Mouse (Mus musculus): ENCODE measurements at regions not wholly inside any gene's neighbourhood (a gene's known extent, or its start where the extent isn't known, plus 50 kb on each side); places are given as distances from the start of the nearest gene placed in this dataset.

- H3ac ChIP-seq (ENCODE audit: control insufficient read depth, insufficient read length): no peak overlapping the region
- no peaks in the 10 kb centered on the region for H3K27me3 ChIP-seq (ENCODE audit: control insufficient read depth, insufficient read depth, insufficient read length)
- TF ChIP-seq TCF12 (IDR thresholded peaks at IDR 0.05; ENCODE audit: insufficient read depth, poor library complexity, severe bottlenecking): no peak
- no peak for TF ChIP-seq REST (IDR thresholded peaks at IDR 0.05; ENCODE audit: insufficient read depth, insufficient read length)
- peak overlapping the region; percentile 4 for H3K4me3 ChIP-seq
- H3K4me2 ChIP-seq (ENCODE audit: low read depth): peak overlapping the region; percentile 95
- no peaks in the 10 kb centered on the region for H3K36me3 ChIP-seq (ENCODE audit: control insufficient read depth, insufficient read depth)
- no peaks in the 10 kb centered on the region for H3K79me2 ChIP-seq (ENCODE audit: control insufficient read depth, insufficient read depth)
These were observed 174.7 kb upstream of the Dapk1 start for GRCm38 (mm10) chr13:60427077-60427476.

GRCm38 (mm10) chr13:60427755-60428385 lies 173.9 kb upstream of the Dapk1 start:
- H3K4me2 ChIP-seq (ENCODE audit: low read depth): peak overlapping the region; percentile 95
- peak overlapping the region; percentile 4 for H3K4me3 ChIP-seq
- no peaks in the 10 kb centered on the region for H3K79me2 ChIP-seq (ENCODE audit: control insufficient read depth, insufficient read depth)
- no peak overlapping the region for H3ac ChIP-seq (ENCODE audit: control insufficient read depth, insufficient read length)
- H3K36me3 ChIP-seq (ENCODE audit: control insufficient read depth, insufficient read depth): no peaks in the 10 kb centered on the region
- H3K27me3 ChIP-seq (ENCODE audit: control insufficient read depth, insufficient read depth, insufficient read length): no peaks in the 10 kb centered on the region
- TF ChIP-seq TCF12 (IDR thresholded peaks at IDR 0.05; ENCODE audit: insufficient read depth, poor library complexity, severe bottlenecking) (no peak), SRF (IDR thresholded peaks at IDR 0.05; ENCODE audit: control insufficient read depth, insufficient read length, low read depth) (no peak), MAX (IDR thresholded peaks at IDR 0.05; ENCODE audit: low read depth) (no peak), MYOD1 (IDR thresholded peaks at IDR 0.05; ENCODE audit: control insufficient read depth in 1 of 3, insufficient read length in 2 of 3, low read depth in 2 of 3) (peak in 2 of 3 experiments; percentile 67 to 68), TCF3 (IDR thresholded peaks at IDR 0.05; ENCODE audit: insufficient read length, low read depth) (no peak), E2F4 (IDR thresholded peaks at IDR 0.05; ENCODE audit: insufficient read depth) (no peak), POLR2A (IDR thresholded peaks at IDR 0.05; ENCODE audit: insufficient read length, low read depth) (no peak), CEBPB (IDR thresholded peaks at IDR 0.05; ENCODE audit: insufficient read depth, poor library complexity, severe bottlenecking) (peak; percentile 95), REST (IDR thresholded peaks at IDR 0.05; ENCODE audit: insufficient read depth, insufficient read length) (no peak), MYOG (IDR thresholded peaks at IDR 0.05; ENCODE audit: control insufficient read depth in 1 of 3, insufficient read depth in 1 of 3, insufficient read length in 2 of 3, low read depth in 2 of 3) (peak in 1 of 3 experiments; percentile 11)

GRCm38 (mm10) chr13:60429148-60429547 lies 172.6 kb upstream of the Dapk1 start:
- Histone ChIP-seq H3ac (ENCODE audit: control insufficient read depth, insufficient read length) (no peak overlapping the region), H3K27me3 (ENCODE audit: control insufficient read depth, insufficient read depth, insufficient read length) (no peaks in the 10 kb centered on the region), H3K79me2 (ENCODE audit: control insufficient read depth, insufficient read depth) (no peaks in the 10 kb centered on the region), H3K36me3 (ENCODE audit: control insufficient read depth, insufficient read depth) (no peaks in the 10 kb centered on the region), H3K4me3 (no peak overlapping the region), H3K4me2 (ENCODE audit: low read depth) (no peak overlapping the region)
- TF ChIP-seq MYOG (IDR thresholded peaks at IDR 0.05; ENCODE audit: control insufficient read depth in 1 of 3, insufficient read depth in 1 of 3, insufficient read length in 2 of 3, low read depth in 2 of 3): no peak
- TF ChIP-seq SRF (IDR thresholded peaks at IDR 0.05; ENCODE audit: control insufficient read depth, insufficient read length, low read depth): no peak

GRCm38 (mm10) chr13:60431412-60431811 lies 170.3 kb upstream of the Dapk1 start:
- no peaks in the 10 kb centered on the region for H3K27me3 ChIP-seq (ENCODE audit: control insufficient read depth, insufficient read depth, insufficient read length)
- peak overlapping the region; percentile 49 for H3K4me2 ChIP-seq (ENCODE audit: low read depth)
- no peak for TF ChIP-seq TCF12 (IDR thresholded peaks at IDR 0.05; ENCODE audit: insufficient read depth, poor library complexity, severe bottlenecking)
- TF ChIP-seq CEBPB (IDR thresholded peaks at IDR 0.05; ENCODE audit: insufficient read depth, poor library complexity, severe bottlenecking): peak; percentile 92
- H3K36me3 ChIP-seq (ENCODE audit: control insufficient read depth, insufficient read depth): no peaks in the 10 kb centered on the region
- no peak overlapping the region for H3K4me3 ChIP-seq
- no peaks in the 10 kb centered on the region for H3K79me2 ChIP-seq (ENCODE audit: control insufficient read depth, insufficient read depth)
- no peak overlapping the region for H3ac ChIP-seq (ENCODE audit: control insufficient read depth, insufficient read length)

GRCm38 (mm10) chr13:60434221-60435210 lies 167.2 kb upstream of the Dapk1 start:
- Histone ChIP-seq H3K27me3 (ENCODE audit: control insufficient read depth, insufficient read depth, insufficient read length) (no peaks in the 10 kb centered on the region), H3ac (ENCODE audit: control insufficient read depth, insufficient read length) (no peak overlapping the region), H3K4me3 (no peak overlapping the region), H3K79me2 (ENCODE audit: control insufficient read depth, insufficient read depth) (no peaks in the 10 kb centered on the region), H3K4me2 (ENCODE audit: low read depth) (no peak overlapping the region), H3K36me3 (ENCODE audit: control insufficient read depth, insufficient read depth) (no peaks in the 10 kb centered on the region)
- TF ChIP-seq MYOG (IDR thresholded peaks at IDR 0.05; ENCODE audit: control insufficient read depth in 1 of 3, insufficient read depth in 1 of 3, insufficient read length in 2 of 3, low read depth in 2 of 3) (no peak), POLR2AphosphoS2 (IDR thresholded peaks at IDR 0.05; ENCODE audit: insufficient read length, low read depth) (no peak), REST (IDR thresholded peaks at IDR 0.05; ENCODE audit: insufficient read depth, insufficient read length) (no peak), MAX (IDR thresholded peaks at IDR 0.05; ENCODE audit: low read depth) (no peak), POLR2A (IDR thresholded peaks at IDR 0.05; ENCODE audit: insufficient read length, low read depth) (no peak), CEBPB (IDR thresholded peaks at IDR 0.05; ENCODE audit: insufficient read depth, poor library complexity, severe bottlenecking) (no peak), E2F4 (IDR thresholded peaks at IDR 0.05; ENCODE audit: insufficient read depth) (no peak), TCF12 (IDR thresholded peaks at IDR 0.05; ENCODE audit: insufficient read depth, poor library complexity, severe bottlenecking) (no peak)

All from myocyte (in vitro differentiated cells).